Mouse (Mus musculus) urinary bladder, adult 2 months (tissue): ENCODE measurements around the gene Wdr77. TPM values are rescaled to one million over a fixed set of nuclear protein-coding genes. Genes with fewer than 3 reads are reported as not detected.
A peak's percentile ranks its signal among the peaks of the same experiment; 100 is the strongest.
"Not testable (repeated sequence)": the region's sequence is repeated elsewhere in the genome, so short reads cannot be mapped to it uniquely, and the experiment has no call there.

Source experiments
- DNase-seq: peaks from one replicate; pipeline ENCODE4 v3.0.0; 2022; ENCODE audit warnings: low spot score
- polyA plus RNA-seq: library from polyadenylated mRNA; depleted of rRNA; stranded (reverse); fragments of >200 nt; gene quantifications from 2 replicates; pipeline ENCODE4 v1.2.3, GENCODE M21; 2012; rRNA removed

Wdr77 gene
- polyA plus RNA-seq: 40.7 and 44.1 TPM in 2 replicates

- peak; percentile 91 for DNase-seq
Observed at GRCm38 (mm10) chr3:105958974-105959580, at the start of gene Wdr77. Gene Wdr77 (plus strand): TSS chr3:105959369.

GRCm38 (mm10) chr3:105910519-105911190, 48.5 kb upstream of the Wdr77 start:
- no peak for DNase-seq

- DNase-seq: no peak
Observed at GRCm38 (mm10) chr3:105912097-105912880, 46.9 kb upstream of the Wdr77 start.

GRCm38 (mm10) chr3:105913839-105914681, 45.1 kb upstream of the Wdr77 start:
- no peak for DNase-seq

- no peak for DNase-seq
Observed at GRCm38 (mm10) chr3:105915281-105915680, 43.9 kb upstream of the Wdr77 start.

GRCm38 (mm10) chr3:105916455-105916854, 42.7 kb upstream of the Wdr77 start:
- DNase-seq: not testable (repeated sequence)

GRCm38 (mm10) chr3:105917656-105918354, 41.4 kb upstream of the Wdr77 start:
- DNase-seq: no peak

- no peak for DNase-seq
Observed at GRCm38 (mm10) chr3:105918355-105918745, 40.8 kb upstream of the Wdr77 start.

GRCm38 (mm10) chr3:105920743-105921142, 38.4 kb upstream of the Wdr77 start:
- DNase-seq: not testable (repeated sequence)

- DNase-seq: no peak
Observed at GRCm38 (mm10) chr3:105921959-105922358, 37.2 kb upstream of the Wdr77 start.

GRCm38 (mm10) chr3:105924616-105925015, 34.6 kb upstream of the Wdr77 start:
- no peak for DNase-seq

- DNase-seq: no peak
Observed at GRCm38 (mm10) chr3:105927561-105928194, 31.5 kb upstream of the Wdr77 start.

- DNase-seq: no peak
Observed at GRCm38 (mm10) chr3:105928195-105928569, 31.0 kb upstream of the Wdr77 start.

- DNase-seq: no peak
Observed at GRCm38 (mm10) chr3:105928781-105929180, 30.4 kb upstream of the Wdr77 start.

- no peak for DNase-seq
Observed at GRCm38 (mm10) chr3:105929821-105930220, 29.3 kb upstream of the Wdr77 start.

- DNase-seq: no peak
Observed at GRCm38 (mm10) chr3:105931095-105931494, 28.1 kb upstream of the Wdr77 start.

GRCm38 (mm10) chr3:105932240-105933071, 26.7 kb upstream of the Wdr77 start, which contains the start of gene I830077J02Rik:
Gene I830077J02Rik (minus strand): TSS chr3:105932664.
- DNase-seq: no peak

- no peak for DNase-seq
Observed at GRCm38 (mm10) chr3:105933926-105934325, 25.2 kb upstream of the Wdr77 start.

GRCm38 (mm10) chr3:105935033-105935432, 24.1 kb upstream of the Wdr77 start:
- DNase-seq: no peak

- no peak for DNase-seq
Observed at GRCm38 (mm10) chr3:105936111-105936510, 23.1 kb upstream of the Wdr77 start.
